Mouse (Mus musculus) embryonic facial prominence, embryonic 11.5 days (tissue): ENCODE results near the gene Tnk2. TPM values are rescaled to one million over a fixed set of nuclear protein-coding genes. Genes with fewer than 3 reads are reported as not detected.

ENCODE experiments used
- ATAC-seq: fragments of 200-750 bp; cut with Nextera tagmentation; replicated peaks from 2 replicates; pipeline ENCODE4 v1.8.0; 2017; ENCODE audit warnings: low read depth; ENCODE audit not compliant: insufficient number of reproducible peaks, low FRiP score, low TSS enrichment
- DNase-seq: peaks from one replicate; pipeline ENCODE4 v3.0.0-alpha.2; 2015; ENCODE audit warnings: low spot score
- H3K27ac ChIP-seq: fragments of 300-500 bp; sonication (generic); replicated peaks from 2 replicates; pipeline ENCODE4 v1.5.1; 2014; ENCODE audit warnings: mild to moderate bottlenecking, low read depth, low read length, control low read depth
- H3K27me3 ChIP-seq: fragments of 300-500 bp; sonication (generic); 2 replicates; pipeline ENCODE4 v1.6.1; 2014; ENCODE audit warnings: mild to moderate bottlenecking, low read length, moderate library complexity, mixed read lengths; ENCODE audit not compliant: control insufficient read depth, insufficient read depth
- H3K36me3 ChIP-seq: fragments of 300-500 bp; sonication (generic); replicated peaks from 2 replicates; pipeline ENCODE4 v1.6.1; 2014; ENCODE audit warnings: low read depth, mild to moderate bottlenecking, low read length, moderate library complexity, mixed read lengths; ENCODE audit not compliant: control insufficient read depth, insufficient read depth
- H3K4me1 ChIP-seq: fragments of 300-500 bp; sonication (generic); 2 replicates; pipeline ENCODE4 v1.6.1; 2014; ENCODE audit warnings: low read length, mixed read lengths; ENCODE audit not compliant: control insufficient read depth, insufficient read depth
- H3K4me2 ChIP-seq: fragments of 300-500 bp; sonication (generic); 2 replicates; pipeline ENCODE4 v1.6.1; 2014; ENCODE audit warnings: low read depth, mild to moderate bottlenecking, control low read depth, low read length, moderate library complexity
- H3K4me3 ChIP-seq: fragments of 300-500 bp; sonication (generic); 2 replicates; pipeline ENCODE4 v1.5.1; 2014; ENCODE audit warnings: low read depth, low read length, control low read depth
- H3K9ac ChIP-seq: fragments of 300-500 bp; sonication (generic); replicated peaks from 2 replicates; pipeline ENCODE4 v1.6.1; 2014; ENCODE audit warnings: mild to moderate bottlenecking, control low read depth, low read length
- H3K9me3 ChIP-seq: fragments of 300-500 bp; sonication (generic); replicated peaks from 2 replicates; pipeline ENCODE4 v1.6.1; 2016; ENCODE audit warnings: mild to moderate bottlenecking, low read length, inconsistent platforms, mixed read lengths; ENCODE audit not compliant: control insufficient read depth
- WGBS: fragments of 180-500 bp; shearing (Covaris S2); extraction: QIAGEN DNeasy Blood & Tissue Kit; methylation state at CpG from one replicate; pipeline ENCODE4 v1.1.7; 2014; 5-methylcytosine and 5-hydroxymethylcytosine counted together
- polyA plus RNA-seq: library from polyadenylated mRNA; unstranded; fragments of >200 nt; fragmentation: Nextera tagmentation; extraction: Ambion mirVana; gene quantifications from 2 replicates; pipeline ENCODE4 v1.2.1, GENCODE M21; 2014

Tnk2 gene
- polyA plus RNA-seq, 1 experiment from 2014 or later, result 5.8 TPM

DNA sequence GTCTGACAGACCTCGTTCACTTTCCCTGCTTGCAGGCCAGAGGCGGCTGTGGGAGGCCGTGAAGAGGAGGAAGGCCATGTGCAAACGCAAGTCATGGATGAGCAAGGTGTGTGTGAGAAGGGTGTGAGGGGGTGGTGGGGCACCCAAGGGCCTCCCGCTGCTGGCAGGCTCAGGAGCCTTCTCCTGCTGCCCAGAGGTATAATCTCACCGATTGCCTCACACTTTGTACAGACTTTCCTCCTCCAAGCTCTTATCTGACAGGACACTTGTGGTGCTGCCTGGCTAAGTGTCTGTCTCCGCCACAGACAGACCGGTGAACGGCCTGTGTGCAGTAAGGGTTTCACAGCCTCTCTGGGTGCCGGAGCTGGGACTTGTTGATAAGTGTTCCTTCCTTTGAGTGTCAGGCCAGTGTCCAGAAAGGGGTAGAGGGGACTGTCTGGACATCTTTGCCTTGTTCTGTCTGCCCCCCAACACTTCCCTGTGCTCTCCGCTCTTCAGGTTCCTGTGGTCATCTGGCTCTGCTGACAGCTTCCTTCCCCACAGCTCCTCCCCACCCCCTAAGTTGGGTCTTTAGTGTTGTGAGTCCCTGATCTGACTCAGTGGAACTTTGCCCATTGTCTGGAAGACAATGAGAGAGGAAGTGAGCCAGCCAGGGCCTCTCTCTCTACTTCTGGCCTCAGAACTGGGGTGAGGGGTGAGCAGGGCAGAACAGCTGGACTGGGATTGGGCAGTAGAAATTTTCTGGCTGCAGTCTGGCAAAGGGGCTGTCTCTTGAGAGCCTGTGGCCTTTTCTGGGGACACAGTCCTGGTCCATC is 22.4 kb downstream of the Tnk2 start:
- ATAC-seq (no peak), DNase-seq (peak; percentile 14)
- no peaks in the 10 kb centered on the region; the same call in 1 of the 2 replicates for H3K36me3 ChIP-seq
- H3K4me3 ChIP-seq, result no peak overlapping the region
- 70% methylated on average over 11 of the region's 11 CpGs for WGBS
- H3K4me2 ChIP-seq, result no peak overlapping the region
- H3K9me3 ChIP-seq, result no peaks in the 10 kb centered on the region
- no peak overlapping the region for H3K9ac ChIP-seq
- peaks cover 9% of the 10 kb centered on the region for H3K4me1 ChIP-seq
- H3K27ac ChIP-seq, result no peak overlapping the region
- H3K27me3 ChIP-seq, result no peaks in the 10 kb centered on the region

GRCm38 (mm10) chr16:32666671-32667551 is 23.2 kb downstream of the Tnk2 start:
- no peaks in the 10 kb centered on the region; the same call in 1 of the 2 replicates for H3K36me3 ChIP-seq
- H3K4me3 ChIP-seq, result no peak overlapping the region
- ATAC-seq (no peak), DNase-seq (no peak)
- H3K27me3 ChIP-seq, result no peaks in the 10 kb centered on the region
- H3K4me1 ChIP-seq, result peaks cover 3% of the 10 kb centered on the region; the same call in 1 of the 2 replicates
- no peaks in the 10 kb centered on the region for H3K9me3 ChIP-seq
- H3K4me2 ChIP-seq, result no peak overlapping the region
- no peak overlapping the region for H3K9ac ChIP-seq
- H3K27ac ChIP-seq, result no peak overlapping the region
- WGBS, result 75% methylated on average over 9 of the region's 9 CpGs

DNA sequence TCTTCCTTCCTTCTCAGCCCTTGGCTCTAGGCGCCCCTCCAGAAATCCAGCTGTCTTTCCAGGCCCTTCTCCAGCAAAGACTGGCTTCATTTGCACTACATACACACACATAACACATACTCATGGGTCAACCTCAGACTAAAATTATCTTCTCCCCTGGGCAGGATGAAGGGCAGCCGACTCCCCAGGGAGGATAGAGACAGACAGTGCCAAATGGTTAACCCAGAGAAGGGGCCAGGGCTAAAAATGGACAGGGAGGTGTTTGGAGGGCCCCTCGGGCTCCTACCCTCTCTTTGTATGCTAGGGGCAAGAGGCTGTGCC is 23.8 kb downstream of the Tnk2 start:
- 76% methylated on average over 3 of the region's 3 CpGs for WGBS
- Histone ChIP-seq H3K9ac (no peak overlapping the region), H3K27me3 (no peaks in the 10 kb centered on the region), H3K9me3 (no peaks in the 10 kb centered on the region), H3K4me1 (no peaks in the 10 kb centered on the region), H3K4me3 (no peak overlapping the region), H3K36me3 (no peaks in the 10 kb centered on the region; the same call in 1 of the 2 replicates), H3K4me2 (no peak overlapping the region), H3K27ac (no peak overlapping the region)
- no peak for ATAC-seq
- DNase-seq, result no peak

DNA sequence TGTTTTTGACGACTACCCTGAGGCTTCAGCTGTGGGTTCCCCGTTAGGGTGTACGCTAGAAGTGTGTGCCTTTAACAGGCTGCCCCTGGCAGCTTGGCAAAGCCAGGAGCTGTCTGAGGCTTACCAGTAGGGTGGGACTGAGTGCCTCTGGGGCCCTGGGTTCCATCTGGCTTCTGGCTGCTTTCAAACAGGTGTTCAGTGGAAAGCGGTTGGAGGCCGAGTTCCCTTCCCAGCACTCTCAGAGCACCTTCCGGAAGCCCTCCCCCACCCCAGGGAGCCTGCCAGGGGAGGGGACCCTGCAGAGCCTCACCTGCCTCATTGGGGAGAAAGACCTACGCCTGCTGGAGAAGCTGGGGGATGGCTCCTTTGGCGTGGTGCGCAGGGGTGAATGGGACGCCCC is 24.4 kb downstream of the Tnk2 start:
- 72% methylated on average over 10 of the region's 10 CpGs for WGBS
- H3K4me1 ChIP-seq, result no peaks in the 10 kb centered on the region

GRCm38 (mm10) chr16:32668472-32668871 is 24.8 kb downstream of the Tnk2 start:
- Histone ChIP-seq H3K9ac (no peak overlapping the region), H3K27me3 (no peaks in the 10 kb centered on the region), H3K36me3 (no peaks in the 10 kb centered on the region; the same call in 1 of the 2 replicates), H3K9me3 (no peaks in the 10 kb centered on the region), H3K4me3 (no peak overlapping the region), H3K27ac (no peak overlapping the region), H3K4me2 (no peak overlapping the region), H3K4me1 (no peaks in the 10 kb centered on the region)
- DNase-seq (no peak), ATAC-seq (no peak)
- 73% methylated on average over 4 of the region's 4 CpGs for WGBS

More for the DNA sequence above, 24.4 kb downstream of the Tnk2 start:
- no peak for DNase-seq
- Histone ChIP-seq H3K4me3 (no peak overlapping the region), H3K27ac (no peak overlapping the region), H3K9me3 (no peaks in the 10 kb centered on the region), H3K36me3 (no peaks in the 10 kb centered on the region; the same call in 1 of the 2 replicates), H3K4me2 (no peak overlapping the region), H3K9ac (no peak overlapping the region), H3K27me3 (no peaks in the 10 kb centered on the region)
- no peak for ATAC-seq

- no peaks in the 10 kb centered on the region for H3K27me3 ChIP-seq
- 89% methylated on average over 10 of the region's 10 CpGs for WGBS
- no peaks in the 10 kb centered on the region for H3K9me3 ChIP-seq
- no peaks in the 10 kb centered on the region for H3K4me1 ChIP-seq
- no peak for ATAC-seq
- DNase-seq, result no peak
- H3K4me3 ChIP-seq, result no peak overlapping the region
- no peak overlapping the region for H3K9ac ChIP-seq
- no peak overlapping the region for H3K4me2 ChIP-seq
- no peak overlapping the region for H3K27ac ChIP-seq
- H3K36me3 ChIP-seq, result no peaks in the 10 kb centered on the region; the same call in 1 of the 2 replicates
Measured at GRCm38 (mm10) chr16:32669243-32669642, 25.6 kb downstream of the Tnk2 start.

GRCm38 (mm10) chr16:32670354-32671124 is 26.9 kb downstream of the Tnk2 start:
- Histone ChIP-seq H3K4me2 (no peak overlapping the region; the same call in 1 of the 2 replicates), H3K9me3 (no peaks in the 10 kb centered on the region), H3K27me3 (no peaks in the 10 kb centered on the region), H3K27ac (no peak overlapping the region), H3K4me3 (no peak overlapping the region), H3K9ac (no peak overlapping the region), H3K36me3 (no peaks in the 10 kb centered on the region; the same call in 1 of the 2 replicates), H3K4me1 (no peaks in the 10 kb centered on the region)
- DNase-seq (no peak), ATAC-seq (no peak)
- 86% methylated on average over 10 of the region's 10 CpGs for WGBS
